In the genomic region with DNA sequence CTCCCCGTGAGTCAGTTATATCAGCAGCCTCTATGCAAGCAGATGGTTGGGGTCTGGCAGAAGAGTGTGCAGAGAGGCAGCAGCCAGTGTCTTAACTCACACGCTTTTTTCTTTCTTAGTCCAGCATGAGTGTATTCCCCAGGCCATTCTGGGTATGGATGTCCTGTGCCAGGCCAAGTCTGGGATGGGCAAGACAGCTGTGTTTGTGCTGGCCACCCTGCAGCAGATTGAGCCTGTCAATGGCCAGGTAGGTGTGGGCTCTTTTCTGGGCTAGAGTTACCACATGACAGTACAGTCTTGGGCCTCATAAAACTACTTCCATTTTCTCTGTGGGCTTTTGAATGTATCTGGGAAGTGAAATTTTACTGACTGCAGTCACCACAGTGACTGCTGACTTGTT, we compare ENCODE assay signal across 1 mouse cellular context.
A peak's percentile ranks its signal among the peaks of the same experiment; 100 is the strongest.
TF ChIP-seq lines count a peak whose summit lies in the region.

No protein-coding gene starts in this region.

TF ChIP-seq in myocyte, 11 proteins besides CTCF, POLR2A, EP300 and RAD21 (continued from another document):
- peak in 1 of 3 experiments; percentile 65 for TF ChIP-seq MYOD1 (IDR thresholded peaks at IDR 0.05; ENCODE audit: control insufficient read depth in 1 of 3, insufficient read length in 2 of 3, low read depth in 2 of 3)
